Mouse (Mus musculus): ENCODE measurements around the gene Edc3. TPM values are rescaled to one million over a fixed set of nuclear protein-coding genes. Genes with fewer than 3 reads are reported as not detected.

The Edc3 gene
- polyA plus RNA-seq, 1 experiment from 2014 or later: 28.1 TPM

GRCm38 (mm10) chr9:57798725-57799253, 90.4 kb downstream of the Edc3 start:
- 7% methylated on average over 10 of the region's 10 CpGs for WGBS
- Histone ChIP-seq H3K27me3 (ENCODE audit: control insufficient read depth, insufficient read depth, low read length) (no peaks in the 10 kb centered on the region), H3K4me2 (ENCODE audit: low read depth, low read length) (no peak overlapping the region), H3K9ac (replicated peaks; ENCODE audit: low read length) (no peak overlapping the region), H3K4me3 (ENCODE audit: low read depth, low read length) (no peak overlapping the region), H3K4me1 (ENCODE audit: control insufficient read depth, insufficient read depth, low read length) (no peaks in the 10 kb centered on the region; the same call in none of the 2 replicates), H3K9me3 (replicated peaks; ENCODE audit: control insufficient read depth, low read length) (no peaks in the 10 kb centered on the region), H3K27ac (replicated peaks; ENCODE audit: low read depth, low read length) (no peak overlapping the region), H3K36me3 (replicated peaks; ENCODE audit: control insufficient read depth, insufficient read depth, low read depth, low read length) (peaks cover 3% of the 10 kb centered on the region; the same call in 1 of the 2 replicates)
- DNase-seq (ENCODE audit: low spot score) (peak; percentile 39), ATAC-seq (replicated peaks; ENCODE audit: insufficient number of reproducible peaks, low FRiP score, low TSS enrichment, low read depth) (peak; percentile 63)

GRCm38 (mm10) chr9:57800325-57800975, 92.1 kb downstream of the Edc3 start:
- Histone ChIP-seq H3K27me3 (ENCODE audit: control insufficient read depth, insufficient read depth, low read length) (no peaks in the 10 kb centered on the region), H3K4me3 (ENCODE audit: low read depth, low read length) (no peak overlapping the region), H3K36me3 (replicated peaks; ENCODE audit: control insufficient read depth, insufficient read depth, low read depth, low read length) (peaks cover 3% of the 10 kb centered on the region; the same call in 1 of the 2 replicates), H3K4me2 (ENCODE audit: low read depth, low read length) (no peak overlapping the region), H3K27ac (replicated peaks; ENCODE audit: low read depth, low read length) (no peak overlapping the region), H3K9me3 (replicated peaks; ENCODE audit: control insufficient read depth, low read length) (no peaks in the 10 kb centered on the region), H3K4me1 (ENCODE audit: control insufficient read depth, insufficient read depth, low read length) (no peaks in the 10 kb centered on the region; the same call in none of the 2 replicates), H3K9ac (replicated peaks; ENCODE audit: low read length) (no peak overlapping the region)
- no peak for ATAC-seq (replicated peaks; ENCODE audit: insufficient number of reproducible peaks, low FRiP score, low TSS enrichment, low read depth)
- 89% methylated on average over 9 of the region's 9 CpGs for WGBS
- DNase-seq (ENCODE audit: low spot score): no peak

Other genes starting within 250 kb of the Edc3 start
- gene Scamp5, start 240.5 kb upstream of the Edc3 start, polyA plus RNA-seq (2014; fragmentation: Nextera tagmentation; extraction: Ambion mirVana): 6.9 and 7.4 TPM in 2 replicates
- 0.91 and 2.1 TPM in 2 replicates for gene Rpp25, start 204.5 kb upstream of the Edc3 start, polyA plus RNA-seq (2014; fragmentation: Nextera tagmentation; extraction: Ambion mirVana)
- gene Cox5a, start 187.3 kb upstream of the Edc3 start, polyA plus RNA-seq (2014; fragmentation: Nextera tagmentation; extraction: Ambion mirVana): 585 and 615 TPM in 2 replicates
- 15.3 and 15.8 TPM in 2 replicates for gene Fam219b, start 171.0 kb upstream of the Edc3 start, polyA plus RNA-seq (2014; fragmentation: Nextera tagmentation; extraction: Ambion mirVana)
- gene Mpi, start 155.8 kb upstream of the Edc3 start, polyA plus RNA-seq (2014; fragmentation: Nextera tagmentation; extraction: Ambion mirVana): 41.5 and 42.9 TPM in 2 replicates
- gene Scamp2, start 147.6 kb upstream of the Edc3 start, polyA plus RNA-seq (2014; fragmentation: Nextera tagmentation; extraction: Ambion mirVana): 49.9 and 50.2 TPM in 2 replicates
- 5.2 and 6.1 TPM in 2 replicates for gene Ulk3, start 119.1 kb upstream of the Edc3 start, polyA plus RNA-seq (2014; fragmentation: Nextera tagmentation; extraction: Ambion mirVana)
- 0.81 and 1.3 TPM in 2 replicates for gene Cplx3, start 102.3 kb upstream of the Edc3 start, polyA plus RNA-seq (2014; fragmentation: Nextera tagmentation; extraction: Ambion mirVana)
- not detected in 2 replicates for gene Lman1l, start 87.8 kb upstream of the Edc3 start, polyA plus RNA-seq (2014; fragmentation: Nextera tagmentation; extraction: Ambion mirVana)
- gene Csk, start 54.9 kb upstream of the Edc3 start, polyA plus RNA-seq (2014; fragmentation: Nextera tagmentation; extraction: Ambion mirVana): 30.7 and 31.4 TPM in 2 replicates
- gene Cyp1a2, start 24.8 kb upstream of the Edc3 start, polyA plus RNA-seq (2014; fragmentation: Nextera tagmentation; extraction: Ambion mirVana): not detected in 2 replicates
- not detected in 2 replicates for gene Cyp1a1, start 20.6 kb upstream of the Edc3 start, polyA plus RNA-seq (2014; fragmentation: Nextera tagmentation; extraction: Ambion mirVana)
- gene Clk3, start 57.3 kb downstream of the Edc3 start, polyA plus RNA-seq (2014; fragmentation: Nextera tagmentation; extraction: Ambion mirVana): 70.0 and 79.3 TPM in 2 replicates
- gene Arid3b, start 128.3 kb downstream of the Edc3 start, polyA plus RNA-seq (2014; fragmentation: Nextera tagmentation; extraction: Ambion mirVana): 23.2 and 24.3 TPM in 2 replicates
- 115 and 123 TPM in 2 replicates for gene Ubl7, start 202.4 kb downstream of the Edc3 start, polyA plus RNA-seq (2014; fragmentation: Nextera tagmentation; extraction: Ambion mirVana)
- gene Sema7a, start 231.6 kb downstream of the Edc3 start, polyA plus RNA-seq (2014; fragmentation: Nextera tagmentation; extraction: Ambion mirVana): 0.24 and 0.68 TPM in 2 replicates